Mouse (Mus musculus) ovary, postnatal 14 days (tissue): ENCODE results near the gene Mrnip.

Source experiments
- DNase-seq: peaks from one replicate; pipeline ENCODE4 v3.0.0; 2022; ENCODE audit warnings: low spot score

Gene Mrnip

GRCm38 (mm10) chr11:50159347-50159746 is 14.9 kb upstream of the Mrnip start:
- no peak for DNase-seq

GRCm38 (mm10) chr11:50161578-50162304 is 12.5 kb upstream of the Mrnip start:
- DNase-seq = peak; percentile 46

GRCm38 (mm10) chr11:50162338-50163050 is 11.8 kb upstream of the Mrnip start:
- DNase-seq = no peak

GRCm38 (mm10) chr11:50168352-50168751 is 5.9 kb upstream of the Mrnip start:
- DNase-seq = no peak

- peak; percentile 97 for DNase-seq
Observed at GRCm38 (mm10) chr11:50174730-50175187, 515 bp downstream of the Mrnip start.

- DNase-seq = no peak
Observed at GRCm38 (mm10) chr11:50176351-50176750, 2.1 kb downstream of the Mrnip start.

- no peak for DNase-seq
Observed at GRCm38 (mm10) chr11:50177111-50177510, 2.9 kb downstream of the Mrnip start.

GRCm38 (mm10) chr11:50178532-50179488 is 4.6 kb downstream of the Mrnip start:
- DNase-seq = no peak

- no peak for DNase-seq
Observed at GRCm38 (mm10) chr11:50180478-50181231, 6.4 kb downstream of the Mrnip start.

- DNase-seq = no peak
Observed at GRCm38 (mm10) chr11:50182702-50183101, 8.5 kb downstream of the Mrnip start.

GRCm38 (mm10) chr11:50184788-50185187 is 10.5 kb downstream of the Mrnip start:
- DNase-seq = no peak

- DNase-seq = no peak
Observed at GRCm38 (mm10) chr11:50188682-50189081, 14.4 kb downstream of the Mrnip start.

GRCm38 (mm10) chr11:50190362-50190761 is 16.1 kb downstream of the Mrnip start:
- no peak for DNase-seq

- no peak for DNase-seq
Observed at GRCm38 (mm10) chr11:50192278-50192677, 18.0 kb downstream of the Mrnip start.

GRCm38 (mm10) chr11:50194070-50194469 is 19.8 kb downstream of the Mrnip start:
- DNase-seq = no peak

- DNase-seq = no peak
Observed at GRCm38 (mm10) chr11:50194793-50195192, 20.5 kb downstream of the Mrnip start.

GRCm38 (mm10) chr11:50197500-50197899 is 23.3 kb downstream of the Mrnip start:
- no peak for DNase-seq

- no peak for DNase-seq
Observed at GRCm38 (mm10) chr11:50198219-50198846, 24.1 kb downstream of the Mrnip start.

- no peak for DNase-seq
Observed at GRCm38 (mm10) chr11:50198916-50199315, 24.7 kb downstream of the Mrnip start.

- no peak for DNase-seq
Observed at GRCm38 (mm10) chr11:50200613-50201012, 26.4 kb downstream of the Mrnip start.

- no peak for DNase-seq
Observed at GRCm38 (mm10) chr11:50201590-50201989, 27.3 kb downstream of the Mrnip start.
